Mouse (Mus musculus): ENCODE data around the gene Srd5a3.

GRCm38 (mm10) chr5:76184286-76185080, 44.4 kb downstream of the Srd5a3 start:
- TF ChIP-seq CTCF (IDR thresholded peaks at IDR 0.05; ENCODE audit: borderline replicate concordance, control insufficient read depth, extremely low read depth, insufficient read depth, low read length, poor library complexity), result 0 out of 2 replicates have a peak, but pooled peaks have one; percentile 12
- no peak for TF ChIP-seq POLR2A (IDR thresholded peaks at IDR 0.05; ENCODE audit: control insufficient read depth, extremely low read depth, insufficient read depth, low read length, poor library complexity)

Measured in thymus, adult 2 months (tissue).